Mouse (Mus musculus): ENCODE measurements around the gene Casp14. TPM values are rescaled to one million over a fixed set of nuclear protein-coding genes. Genes with fewer than 3 reads are reported as not detected.
A peak's percentile ranks its signal among the peaks of the same experiment; 100 is the strongest.

The Casp14 gene
- polyA plus RNA-seq, 1 experiment from 2014 or later: not detected

- ATAC-seq (ENCODE audit: low FRiP score, low TSS enrichment): no peak
Measured at GRCm38 (mm10) chr10:78743721-78744120, 25.6 kb upstream of the Casp14 start.

GRCm38 (mm10) chr10:78739821-78740220, 21.7 kb upstream of the Casp14 start:
- H3K36me3 ChIP-seq (ENCODE audit: control insufficient read depth, insufficient read depth, low read length): no peaks in the 10 kb centered on the region
- no peaks in the 10 kb centered on the region for H3K27me3 ChIP-seq (ENCODE audit: control insufficient read depth, insufficient read depth, low read length)
- H3K4me2 ChIP-seq (ENCODE audit: low read length): no peak overlapping the region
- no peak overlapping the region for H3K27ac ChIP-seq (replicated peaks; ENCODE audit: low read depth, low read length)
- no peak overlapping the region for H3K9ac ChIP-seq (replicated peaks; ENCODE audit: low read length)
- WGBS: 87% methylated on average over 4 of the region's 4 CpGs
- no peak for DNase-seq
- no peak for ATAC-seq (ENCODE audit: low FRiP score, low TSS enrichment)
- H3K9me3 ChIP-seq (ENCODE audit: control insufficient read depth, low read length): no peaks in the 10 kb centered on the region
- H3K4me1 ChIP-seq (ENCODE audit: control insufficient read depth, insufficient read depth, low read length): no peaks in the 10 kb centered on the region
- no peak overlapping the region for H3K4me3 ChIP-seq (replicated peaks; ENCODE audit: low read depth, low read length)

More at GRCm38 (mm10) chr10:78743721-78744120, 25.6 kb upstream of the Casp14 start:
- H3K36me3 ChIP-seq (ENCODE audit: control insufficient read depth, insufficient read depth, low read length): no peaks in the 10 kb centered on the region
- H3K4me2 ChIP-seq (ENCODE audit: low read length): no peak overlapping the region
- no peak overlapping the region for H3K27ac ChIP-seq (replicated peaks; ENCODE audit: low read depth, low read length)
- H3K9ac ChIP-seq (replicated peaks; ENCODE audit: low read length): no peak overlapping the region
- H3K4me1 ChIP-seq (ENCODE audit: control insufficient read depth, insufficient read depth, low read length): no peaks in the 10 kb centered on the region; the same call in 1 of the 2 replicates
- H3K4me3 ChIP-seq (replicated peaks; ENCODE audit: low read depth, low read length): no peak overlapping the region
- DNase-seq: no peak
- H3K9me3 ChIP-seq (ENCODE audit: control insufficient read depth, low read length): no peaks in the 10 kb centered on the region
- no peaks in the 10 kb centered on the region for H3K27me3 ChIP-seq (ENCODE audit: control insufficient read depth, insufficient read depth, low read length)

- Histone ChIP-seq H3K9me3 (ENCODE audit: control insufficient read depth, low read length) (no peaks in the 10 kb centered on the region), H3K27ac (replicated peaks; ENCODE audit: low read depth, low read length) (no peak overlapping the region), H3K4me3 (replicated peaks; ENCODE audit: low read depth, low read length) (no peak overlapping the region), H3K4me1 (ENCODE audit: control insufficient read depth, insufficient read depth, low read length) (no peaks in the 10 kb centered on the region), H3K9ac (replicated peaks; ENCODE audit: low read length) (no peak overlapping the region), H3K27me3 (ENCODE audit: control insufficient read depth, insufficient read depth, low read length) (no peaks in the 10 kb centered on the region), H3K4me2 (ENCODE audit: low read length) (no peak overlapping the region), H3K36me3 (ENCODE audit: control insufficient read depth, insufficient read depth, low read length) (no peaks in the 10 kb centered on the region)
- ATAC-seq (ENCODE audit: low FRiP score, low TSS enrichment): no peak
- DNase-seq: no peak
- WGBS: 94% methylated on average over 5 of the region's 5 CpGs
Measured at GRCm38 (mm10) chr10:78727876-78728275, 9.8 kb upstream of the Casp14 start.

GRCm38 (mm10) chr10:78727035-78727434, 8.9 kb upstream of the Casp14 start:
- no peak for ATAC-seq (ENCODE audit: low FRiP score, low TSS enrichment)
- 71% methylated on average over 3 of the region's 3 CpGs for WGBS
- no peak overlapping the region for H3K27ac ChIP-seq (replicated peaks; ENCODE audit: low read depth, low read length)

GRCm38 (mm10) chr10:78723416-78723815, 5.3 kb upstream of the Casp14 start:
- H3K27me3 ChIP-seq (ENCODE audit: control insufficient read depth, insufficient read depth, low read length): no peaks in the 10 kb centered on the region
- no peak overlapping the region for H3K4me2 ChIP-seq (ENCODE audit: low read length)
- DNase-seq (no peak), ATAC-seq (ENCODE audit: low FRiP score, low TSS enrichment) (no peak)
- WGBS: 53% methylated on average over 2 of the region's 2 CpGs
- H3K4me3 ChIP-seq (replicated peaks; ENCODE audit: low read depth, low read length): no peak overlapping the region
- H3K4me1 ChIP-seq (ENCODE audit: control insufficient read depth, insufficient read depth, low read length): no peaks in the 10 kb centered on the region
- H3K36me3 ChIP-seq (ENCODE audit: control insufficient read depth, insufficient read depth, low read length): no peaks in the 10 kb centered on the region
- no peak overlapping the region for H3K27ac ChIP-seq (replicated peaks; ENCODE audit: low read depth, low read length)
- no peaks in the 10 kb centered on the region for H3K9me3 ChIP-seq (ENCODE audit: control insufficient read depth, low read length)
- no peak overlapping the region for H3K9ac ChIP-seq (replicated peaks; ENCODE audit: low read length)

More at GRCm38 (mm10) chr10:78727035-78727434, 8.9 kb upstream of the Casp14 start:
- DNase-seq: no peak
- Histone ChIP-seq H3K4me2 (ENCODE audit: low read length) (no peak overlapping the region), H3K36me3 (ENCODE audit: control insufficient read depth, insufficient read depth, low read length) (no peaks in the 10 kb centered on the region), H3K27me3 (ENCODE audit: control insufficient read depth, insufficient read depth, low read length) (no peaks in the 10 kb centered on the region), H3K9ac (replicated peaks; ENCODE audit: low read length) (no peak overlapping the region), H3K4me1 (ENCODE audit: control insufficient read depth, insufficient read depth, low read length) (no peaks in the 10 kb centered on the region), H3K9me3 (ENCODE audit: control insufficient read depth, low read length) (no peaks in the 10 kb centered on the region), H3K4me3 (replicated peaks; ENCODE audit: low read depth, low read length) (no peak overlapping the region)

GRCm38 (mm10) chr10:78722654-78723053, 4.6 kb upstream of the Casp14 start:
- no peak overlapping the region for H3K4me2 ChIP-seq (ENCODE audit: low read length)
- ATAC-seq (ENCODE audit: low FRiP score, low TSS enrichment) (no peak), DNase-seq (peak; percentile 52)
- WGBS: 81% methylated on average over 2 of the region's 2 CpGs
- no peaks in the 10 kb centered on the region for H3K9me3 ChIP-seq (ENCODE audit: control insufficient read depth, low read length)
- no peak overlapping the region for H3K27ac ChIP-seq (replicated peaks; ENCODE audit: low read depth, low read length)
- no peaks in the 10 kb centered on the region for H3K36me3 ChIP-seq (ENCODE audit: control insufficient read depth, insufficient read depth, low read length)
- no peak overlapping the region for H3K4me3 ChIP-seq (replicated peaks; ENCODE audit: low read depth, low read length)
- H3K27me3 ChIP-seq (ENCODE audit: control insufficient read depth, insufficient read depth, low read length): no peaks in the 10 kb centered on the region
- H3K9ac ChIP-seq (replicated peaks; ENCODE audit: low read length): no peak overlapping the region
- no peaks in the 10 kb centered on the region for H3K4me1 ChIP-seq (ENCODE audit: control insufficient read depth, insufficient read depth, low read length)

GRCm38 (mm10) chr10:78722036-78722435, 3.9 kb upstream of the Casp14 start:
- no peaks in the 10 kb centered on the region for H3K4me1 ChIP-seq (ENCODE audit: control insufficient read depth, insufficient read depth, low read length)
- ATAC-seq (ENCODE audit: low FRiP score, low TSS enrichment): no peak
- 88% methylated on average over 5 of the region's 5 CpGs for WGBS
- no peak overlapping the region for H3K4me2 ChIP-seq (ENCODE audit: low read length)
- no peaks in the 10 kb centered on the region for H3K27me3 ChIP-seq (ENCODE audit: control insufficient read depth, insufficient read depth, low read length)
- H3K9ac ChIP-seq (replicated peaks; ENCODE audit: low read length): no peak overlapping the region
- H3K27ac ChIP-seq (replicated peaks; ENCODE audit: low read depth, low read length): no peak overlapping the region
- H3K36me3 ChIP-seq (ENCODE audit: control insufficient read depth, insufficient read depth, low read length): no peaks in the 10 kb centered on the region
- H3K9me3 ChIP-seq (ENCODE audit: control insufficient read depth, low read length): no peaks in the 10 kb centered on the region
- no peak for DNase-seq
- no peak overlapping the region for H3K4me3 ChIP-seq (replicated peaks; ENCODE audit: low read depth, low read length)

- Histone ChIP-seq H3K9me3 (ENCODE audit: control insufficient read depth, low read length) (no peaks in the 10 kb centered on the region), H3K9ac (replicated peaks; ENCODE audit: low read length) (no peak overlapping the region), H3K4me1 (ENCODE audit: control insufficient read depth, insufficient read depth, low read length) (no peaks in the 10 kb centered on the region), H3K4me3 (replicated peaks; ENCODE audit: low read depth, low read length) (no peak overlapping the region), H3K27ac (replicated peaks; ENCODE audit: low read depth, low read length) (no peak overlapping the region), H3K4me2 (ENCODE audit: low read length) (no peak overlapping the region), H3K36me3 (ENCODE audit: control insufficient read depth, insufficient read depth, low read length) (no peaks in the 10 kb centered on the region), H3K27me3 (ENCODE audit: control insufficient read depth, insufficient read depth, low read length) (no peaks in the 10 kb centered on the region)
- ATAC-seq (ENCODE audit: low FRiP score, low TSS enrichment) (no peak), DNase-seq (no peak)
Measured at GRCm38 (mm10) chr10:78716231-78716630, 1.9 kb downstream of the Casp14 start.

GRCm38 (mm10) chr10:78715156-78715555, 2.9 kb downstream of the Casp14 start:
- Histone ChIP-seq H3K27me3 (ENCODE audit: control insufficient read depth, insufficient read depth, low read length) (no peaks in the 10 kb centered on the region), H3K4me3 (replicated peaks; ENCODE audit: low read depth, low read length) (no peak overlapping the region), H3K4me1 (ENCODE audit: control insufficient read depth, insufficient read depth, low read length) (no peaks in the 10 kb centered on the region), H3K9me3 (ENCODE audit: control insufficient read depth, low read length) (no peaks in the 10 kb centered on the region), H3K36me3 (ENCODE audit: control insufficient read depth, insufficient read depth, low read length) (no peaks in the 10 kb centered on the region), H3K27ac (replicated peaks; ENCODE audit: low read depth, low read length) (no peak overlapping the region), H3K9ac (replicated peaks; ENCODE audit: low read length) (no peak overlapping the region), H3K4me2 (ENCODE audit: low read length) (no peak overlapping the region)
- 93% methylated on average over 7 of the region's 7 CpGs for WGBS
- no peak for DNase-seq
- no peak for ATAC-seq (ENCODE audit: low FRiP score, low TSS enrichment)

All from midbrain, embryonic 14.5 days (tissue).